Mouse (Mus musculus): ENCODE measurements around the gene Cluap1.

The Cluap1 gene

DNA sequence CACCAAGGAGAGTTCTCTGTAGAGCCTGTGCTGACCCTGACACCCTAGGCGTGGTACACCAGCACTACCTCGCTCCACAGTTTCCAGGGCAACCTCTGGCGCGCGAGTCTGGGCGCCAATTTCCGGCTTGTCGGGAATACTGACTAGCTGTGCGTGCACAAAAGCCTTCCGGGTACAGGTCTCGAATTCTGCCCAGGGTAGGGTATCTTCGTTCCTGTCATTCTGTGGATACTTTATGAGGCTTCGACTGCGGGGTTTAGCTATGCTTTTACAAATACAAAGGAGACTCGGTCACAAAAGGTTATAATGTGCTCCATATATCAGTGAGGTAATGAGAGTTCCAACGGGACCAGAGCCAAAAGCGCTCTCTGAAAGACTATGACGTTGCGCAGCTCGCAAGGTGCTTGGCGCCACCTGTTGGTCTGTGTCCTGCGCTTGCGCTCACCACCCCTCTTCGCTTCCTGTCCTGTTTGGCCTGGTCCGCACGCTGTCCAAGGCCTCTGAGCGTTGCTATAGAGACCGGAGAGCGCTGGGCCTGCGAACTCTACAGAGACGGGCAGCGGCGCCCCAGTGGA lies at the start of gene Cluap1, which contains the start of gene 1700037C18Rik:
Gene Cluap1, plus strand, starts transcription at position 265 of the 575 bp plus-strand sequence.
Gene 1700037C18Rik, minus strand, starts transcription at position 153 of the 575 bp plus-strand sequence.
- DNase-seq (ENCODE audit: low spot score): peak; percentile 92

DNA sequence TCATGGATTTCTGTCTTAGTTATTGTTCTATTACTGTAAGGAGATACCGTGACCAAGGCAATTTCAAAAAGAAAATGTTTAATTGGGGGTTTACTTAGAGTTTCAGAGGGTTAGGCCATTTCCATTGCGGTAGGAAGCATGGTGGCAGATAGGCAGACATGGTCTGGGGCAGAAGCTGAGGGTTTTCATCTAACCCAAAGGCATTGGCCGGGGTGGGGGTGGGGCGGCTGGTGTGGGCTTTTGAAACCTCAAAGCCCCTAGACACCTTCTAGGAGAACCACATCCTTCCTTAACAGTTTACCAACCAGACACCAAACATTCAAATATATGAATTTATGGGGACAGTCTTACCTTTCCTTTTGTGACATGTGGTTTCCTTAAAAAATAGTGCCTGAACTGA lies 49.3 kb upstream of the Cluap1 start:
- no peak for DNase-seq (ENCODE audit: low spot score)

DNA sequence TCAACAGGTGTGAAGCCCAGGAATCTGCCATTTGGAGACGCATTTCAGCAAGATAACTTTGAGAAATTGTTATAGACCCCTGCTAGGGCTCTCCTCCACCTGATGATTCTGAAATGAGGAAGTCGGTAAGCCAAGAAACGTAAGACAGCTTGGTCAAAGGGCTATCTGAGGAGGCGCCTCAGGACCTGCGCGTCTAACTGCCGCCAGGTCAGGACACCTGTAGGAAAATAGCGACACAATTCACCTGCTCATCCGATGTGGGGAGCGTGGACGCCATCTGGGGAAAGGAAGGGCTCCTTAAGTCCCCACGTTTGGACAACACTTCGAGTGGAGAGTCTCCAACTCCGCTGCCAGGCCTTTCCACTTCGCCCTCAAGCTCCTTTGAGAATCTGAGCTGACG lies 36.8 kb upstream of the Cluap1 start:
- no peak for DNase-seq (ENCODE audit: low spot score)

DNA sequence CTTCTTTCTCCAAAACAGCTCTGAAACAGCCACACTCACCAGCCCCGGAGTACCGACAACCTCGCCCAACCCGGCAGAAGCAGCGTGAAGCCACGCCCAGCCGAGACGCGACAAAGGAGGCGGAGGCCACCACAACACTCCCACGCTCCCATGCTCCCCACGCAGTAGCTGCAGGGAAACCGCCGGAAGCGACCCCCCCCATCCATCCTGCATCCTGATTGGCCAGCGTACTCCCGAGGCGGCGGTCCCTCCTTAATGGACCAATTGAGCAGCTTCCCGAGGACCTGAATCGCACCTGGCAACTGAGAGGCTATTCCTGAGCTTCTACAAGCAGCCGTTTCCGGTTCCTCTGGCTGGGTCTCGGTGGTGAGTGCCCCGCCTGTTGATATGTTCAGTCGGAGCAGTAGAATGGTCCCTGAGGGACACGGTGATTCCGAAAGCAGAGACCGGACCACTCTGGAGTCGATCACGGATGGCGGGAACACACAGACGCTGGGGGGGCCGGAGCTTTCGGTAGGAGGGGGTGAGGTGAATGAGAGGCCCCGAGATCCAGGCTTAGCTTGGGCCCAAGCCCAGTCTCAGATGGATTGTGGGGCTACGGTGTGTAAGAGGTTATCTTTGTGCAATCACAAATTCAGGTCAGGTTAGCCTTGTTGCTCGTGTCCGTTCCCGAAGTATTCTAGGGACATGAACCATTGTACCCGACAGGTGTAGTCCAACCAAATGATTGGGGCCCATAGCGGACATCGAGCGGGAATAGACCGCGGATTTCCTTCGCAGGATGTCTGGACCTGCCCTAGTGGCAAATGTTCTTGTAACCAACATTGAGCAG lies 36.2 kb upstream of the Cluap1 start, which contains the start of gene Naa60:
Gene Naa60, plus strand, starts transcription at position 160 of the 832 bp plus-strand sequence.
- DNase-seq (ENCODE audit: low spot score): peak; percentile 92

DNA sequence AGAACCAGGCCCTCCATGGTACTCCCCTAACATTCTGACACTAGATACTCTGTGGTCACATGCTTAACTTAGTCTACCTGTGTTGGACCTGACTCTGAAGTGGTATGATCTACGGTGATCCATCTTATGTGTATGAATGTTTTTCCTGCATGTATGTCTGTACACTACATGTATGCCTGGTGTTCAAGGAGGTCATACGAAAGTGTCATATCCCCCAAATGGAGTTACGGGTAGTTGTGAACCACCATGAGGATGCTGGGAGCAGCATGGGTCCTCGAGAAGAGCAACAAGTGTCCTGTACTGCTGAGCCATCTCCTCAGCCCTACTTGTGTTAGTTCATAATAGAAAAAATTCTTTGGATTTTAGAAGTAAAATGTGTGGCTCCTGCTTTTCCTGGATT lies 32.3 kb upstream of the Cluap1 start:
- no peak for DNase-seq (ENCODE audit: low spot score)

DNA sequence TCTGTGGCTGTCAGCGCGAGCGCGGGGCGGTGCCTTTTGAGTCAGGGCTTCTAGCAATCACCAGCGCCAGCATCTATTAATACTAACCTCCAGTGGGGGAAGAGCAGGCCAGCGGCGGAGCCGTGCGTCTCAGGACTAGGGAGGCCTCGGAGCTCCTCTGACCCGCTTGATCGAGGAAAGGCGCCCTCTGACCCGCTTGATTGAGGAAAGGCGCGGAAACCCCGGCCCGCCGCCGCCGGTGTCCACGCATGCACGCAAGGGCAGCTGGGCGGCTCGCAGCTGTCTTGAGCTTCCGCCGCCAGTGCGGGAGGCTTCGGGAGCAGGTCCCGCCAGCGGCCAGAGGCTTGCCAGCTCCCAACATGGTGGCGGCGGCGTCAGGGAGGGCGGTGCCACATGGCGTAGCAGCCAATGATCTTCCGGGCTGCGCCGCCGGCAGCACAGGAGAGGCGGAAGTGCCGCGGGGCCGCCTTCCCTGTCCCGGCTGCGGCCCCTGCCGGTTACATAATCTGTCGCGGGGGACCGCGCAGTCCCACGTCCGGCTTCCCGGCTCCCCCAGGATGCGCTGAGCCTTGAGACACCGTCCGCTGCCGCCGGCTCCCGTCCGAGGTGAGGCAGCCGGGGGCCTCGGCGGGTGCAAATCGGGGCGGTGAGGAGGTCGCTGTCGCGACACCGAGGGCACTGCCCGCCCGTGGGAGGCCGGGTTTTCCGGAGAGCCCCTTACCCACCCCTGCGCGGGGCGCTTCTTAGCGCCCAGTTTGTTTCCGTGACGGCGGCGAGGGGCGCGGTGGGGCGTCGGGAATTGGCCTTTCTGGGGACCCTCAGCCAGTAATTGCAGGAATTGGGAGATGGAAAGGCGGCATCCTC lies 24.2 kb upstream of the Cluap1 start, which contains the start of the genes Zfp597 and Gm20695:
Gene Zfp597, minus strand, starts transcription at position 361 of the 864 bp plus-strand sequence.
Gene Gm20695, plus strand, starts transcription at position 448 of the 864 bp plus-strand sequence.
- DNase-seq (ENCODE audit: low spot score): peak; percentile 91

DNA sequence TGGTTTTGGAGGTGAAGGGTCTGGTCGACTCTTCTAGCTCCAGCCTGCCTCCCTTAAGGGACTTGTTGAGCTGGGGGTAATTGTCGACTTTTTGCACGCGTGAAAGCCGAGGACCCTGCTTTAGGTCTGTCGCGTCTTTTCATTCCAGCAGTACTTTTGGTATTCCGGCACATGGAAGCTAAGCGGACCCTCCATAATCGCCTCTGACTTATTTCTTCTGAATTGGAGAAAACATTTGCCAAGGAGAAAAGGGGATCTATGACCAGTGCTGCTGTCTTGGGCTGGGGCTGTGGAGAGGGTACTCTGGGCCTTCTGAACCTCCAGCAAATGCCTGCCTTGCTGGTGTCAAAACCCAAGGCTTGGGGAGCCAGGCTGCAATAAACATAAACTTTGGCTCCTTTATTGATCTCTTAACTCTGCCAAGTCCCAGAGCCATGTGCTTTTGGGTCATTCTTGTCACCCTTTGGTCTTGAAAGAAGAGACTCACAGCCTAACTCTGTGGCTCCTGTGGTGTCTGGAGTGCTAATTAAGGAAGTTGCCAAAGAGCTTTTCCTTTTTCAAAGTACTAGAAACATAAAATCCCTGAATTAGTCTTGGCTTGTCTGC lies 23.4 kb upstream of the Cluap1 start:
- no peak for DNase-seq (ENCODE audit: low spot score)

DNA sequence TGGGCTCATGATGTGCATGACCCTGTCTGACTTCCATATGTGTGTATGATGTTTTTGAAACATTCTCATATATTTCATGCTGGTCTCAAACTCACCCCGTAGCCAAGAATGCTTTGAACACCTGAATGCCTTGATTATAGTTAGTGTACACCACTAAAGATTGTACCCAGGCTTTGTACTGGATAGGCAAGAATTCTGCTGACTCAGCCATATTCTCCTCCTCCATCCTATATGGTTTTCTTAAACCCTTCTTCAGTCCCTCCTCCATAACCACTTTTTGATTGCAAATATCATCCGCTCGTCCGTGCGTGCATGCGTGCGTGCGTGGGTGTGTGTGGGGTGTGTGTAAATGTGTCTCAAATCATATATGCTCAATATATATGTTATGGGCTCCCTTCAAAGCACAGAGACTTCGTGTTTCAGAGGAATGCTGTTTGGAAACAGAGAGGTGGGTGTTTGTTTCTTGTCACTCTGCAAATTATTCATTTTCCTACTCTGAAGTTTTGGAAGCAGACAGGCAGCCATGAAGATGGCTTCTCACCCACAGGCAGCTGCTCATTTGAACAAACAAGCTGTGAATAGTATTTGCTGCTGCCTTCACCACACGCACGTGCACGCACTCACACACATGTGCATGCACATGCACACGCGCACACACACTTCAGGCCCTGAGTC lies 16.8 kb upstream of the Cluap1 start:
- DNase-seq (ENCODE audit: low spot score): no peak

DNA sequence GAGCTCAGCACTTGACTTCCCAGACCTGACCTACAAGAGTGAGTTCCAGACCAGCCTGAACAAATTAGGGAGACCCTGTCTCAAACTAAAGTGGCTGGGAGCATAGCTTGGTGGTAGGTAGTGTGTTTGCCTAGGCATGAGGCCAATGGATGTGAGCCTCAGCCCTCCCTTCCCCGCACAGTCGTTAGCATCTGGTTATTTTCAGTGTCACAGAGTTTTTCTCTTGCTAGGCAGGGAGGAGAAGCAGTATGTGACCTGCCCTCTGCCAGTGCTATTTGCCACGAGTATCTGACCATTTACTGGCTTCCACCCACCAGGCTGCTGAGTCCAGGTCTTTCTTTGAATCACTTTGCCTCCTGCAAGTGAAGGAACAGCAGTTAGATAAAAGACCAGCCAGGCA lies 14.9 kb upstream of the Cluap1 start:
- no peak for DNase-seq (ENCODE audit: low spot score)

DNA sequence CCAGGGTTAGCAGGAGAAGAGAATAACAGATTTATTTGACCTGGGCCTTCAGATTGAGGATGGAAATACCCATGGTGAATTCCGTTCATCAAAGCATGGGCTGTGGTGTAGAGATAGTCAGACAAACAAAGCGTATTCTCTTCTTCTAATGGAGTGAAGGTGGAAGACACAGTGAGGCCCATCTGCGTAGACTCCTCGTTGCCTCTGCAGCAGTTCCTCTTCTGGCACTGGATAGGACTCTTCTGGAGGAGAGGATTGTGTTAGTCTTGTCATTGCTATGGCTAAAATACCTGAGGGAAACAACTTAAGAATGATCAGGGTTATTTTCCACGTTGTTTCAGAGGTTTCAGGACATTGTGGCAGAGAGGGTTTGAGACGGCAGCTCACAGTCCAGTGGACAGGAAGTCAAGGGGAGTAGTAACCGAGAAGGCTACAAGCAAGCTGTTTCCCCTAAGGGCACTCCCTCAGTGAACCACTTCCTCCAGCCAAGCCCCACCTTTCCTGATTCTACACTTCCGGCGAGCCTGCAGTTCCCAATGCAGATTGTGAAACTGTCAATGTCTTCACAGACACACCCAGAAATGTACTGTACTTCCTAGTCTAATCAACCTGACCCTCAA lies 13.3 kb upstream of the Cluap1 start:
- no peak for DNase-seq (ENCODE audit: low spot score)

DNA sequence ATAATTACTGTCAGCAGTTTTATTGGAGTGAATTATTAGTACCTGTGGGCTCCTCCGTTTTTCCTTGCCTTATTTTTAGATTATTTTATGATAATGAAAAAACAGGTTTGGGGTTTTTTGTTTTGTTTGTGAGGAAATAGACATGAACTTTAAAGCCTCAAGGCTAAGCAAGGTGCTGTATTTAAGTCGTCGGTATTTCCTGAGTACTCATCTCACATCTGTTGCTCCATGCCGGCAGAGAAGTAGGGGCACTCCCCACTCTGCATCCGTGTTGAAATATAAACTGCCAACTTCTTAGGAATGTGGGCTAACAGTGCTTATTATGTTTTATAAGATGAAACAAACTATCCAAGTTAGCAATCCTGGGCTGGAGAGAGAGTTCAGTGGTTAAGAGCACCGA lies 12.6 kb upstream of the Cluap1 start:
- no peak for DNase-seq (ENCODE audit: low spot score)

DNA sequence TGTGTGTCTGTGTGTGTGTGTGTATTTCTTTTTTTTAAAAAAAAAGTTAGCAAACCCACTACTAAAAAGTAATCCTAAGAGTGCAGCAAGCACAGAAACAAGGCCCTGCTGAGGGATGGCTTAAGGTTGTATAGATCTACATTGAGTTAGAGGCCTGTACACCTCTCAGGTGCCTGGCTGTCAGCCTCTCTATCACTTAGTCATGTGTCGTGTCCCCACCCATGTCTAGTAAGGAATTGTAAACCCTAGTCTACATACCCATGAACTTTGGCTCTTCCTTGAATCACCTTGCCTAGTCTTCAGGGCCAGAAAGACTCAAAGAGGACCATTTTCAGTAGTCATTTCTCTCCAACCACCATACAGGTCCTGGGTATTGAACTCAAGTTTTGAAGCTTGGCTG lies 12.0 kb upstream of the Cluap1 start:
- DNase-seq (ENCODE audit: low spot score): no peak

DNA sequence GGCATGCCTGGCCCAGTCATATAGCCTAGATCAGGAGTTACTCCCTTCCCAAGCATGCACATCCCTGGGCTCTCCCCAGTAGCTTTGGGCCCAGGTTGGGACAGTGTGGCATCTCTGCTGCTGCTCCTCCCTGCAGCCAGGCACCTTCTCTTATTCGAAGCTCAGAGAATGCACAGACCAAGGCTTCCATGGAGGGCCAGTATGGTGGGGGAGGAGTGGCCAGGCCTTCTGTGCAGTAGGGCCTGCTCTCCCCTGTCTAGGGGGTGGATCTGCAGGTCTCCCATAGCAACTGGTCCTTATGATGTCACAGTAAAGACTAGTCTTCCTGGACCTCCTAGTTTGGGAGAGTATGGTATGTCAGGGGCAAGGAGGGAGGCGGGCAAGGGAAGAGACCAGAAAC lies 1.1 kb upstream of the Cluap1 start:
- DNase-seq (ENCODE audit: low spot score): no peak

DNA sequence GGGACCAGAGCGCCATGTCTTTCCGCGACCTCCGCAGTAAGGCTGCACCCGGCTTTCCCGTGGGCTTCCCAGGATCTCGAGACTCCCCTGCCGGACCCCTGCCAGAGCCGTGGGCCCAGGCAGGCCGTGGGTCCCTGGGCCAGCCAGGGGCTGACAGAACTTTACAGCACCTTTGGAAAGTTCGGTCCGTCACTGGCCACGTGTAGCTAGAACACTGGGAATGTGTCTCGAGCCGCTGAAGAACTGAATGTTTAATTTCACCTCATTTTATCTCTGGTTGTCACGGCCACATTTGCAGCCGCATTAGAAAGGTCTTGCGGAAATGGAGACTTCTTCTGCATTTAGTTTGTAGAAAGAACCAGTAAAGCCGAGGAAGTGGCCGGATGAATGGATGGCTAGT lies 517 bp downstream of the Cluap1 start:
- no peak for DNase-seq (ENCODE audit: low spot score)

DNA sequence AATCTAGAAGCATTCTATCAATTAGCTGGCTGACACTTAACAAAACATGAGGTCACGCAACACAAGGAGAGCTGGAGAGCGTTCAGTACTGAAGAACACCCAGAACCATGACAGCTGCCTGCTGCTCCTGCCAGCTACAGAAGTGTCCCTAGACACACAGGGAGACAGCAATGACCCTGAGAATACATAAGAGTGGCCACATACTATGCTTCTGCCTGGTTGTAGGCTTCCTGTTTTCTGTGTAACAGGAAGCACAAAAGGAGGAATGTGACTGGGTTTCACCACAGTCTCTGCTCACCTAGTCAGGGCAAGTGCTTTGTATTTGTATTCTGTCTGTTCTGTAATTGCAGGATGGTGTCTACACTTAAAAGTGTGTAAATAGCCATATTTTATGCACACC lies 12.2 kb downstream of the Cluap1 start:
- no peak for DNase-seq (ENCODE audit: low spot score)

DNA sequence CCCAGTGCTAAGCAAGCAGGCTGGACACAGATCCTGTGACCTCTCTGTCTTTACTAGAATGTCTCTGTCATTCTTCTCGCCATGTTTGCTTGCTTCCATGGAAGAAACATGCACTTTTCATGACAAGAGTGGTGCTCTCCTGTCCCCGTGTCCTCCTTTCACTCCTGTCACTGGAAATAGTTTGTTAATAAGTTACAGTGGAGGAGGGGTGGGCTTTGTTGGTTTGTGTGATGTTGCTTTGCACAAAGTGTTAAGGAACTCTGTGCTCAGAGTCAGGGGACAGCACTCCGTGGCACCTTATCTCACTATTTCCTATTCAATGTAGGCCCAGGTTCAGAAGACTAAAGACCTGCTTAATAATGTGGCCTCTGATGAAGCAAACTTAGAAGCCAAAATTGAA lies 14.9 kb downstream of the Cluap1 start:
- DNase-seq (ENCODE audit: low spot score): no peak

DNA sequence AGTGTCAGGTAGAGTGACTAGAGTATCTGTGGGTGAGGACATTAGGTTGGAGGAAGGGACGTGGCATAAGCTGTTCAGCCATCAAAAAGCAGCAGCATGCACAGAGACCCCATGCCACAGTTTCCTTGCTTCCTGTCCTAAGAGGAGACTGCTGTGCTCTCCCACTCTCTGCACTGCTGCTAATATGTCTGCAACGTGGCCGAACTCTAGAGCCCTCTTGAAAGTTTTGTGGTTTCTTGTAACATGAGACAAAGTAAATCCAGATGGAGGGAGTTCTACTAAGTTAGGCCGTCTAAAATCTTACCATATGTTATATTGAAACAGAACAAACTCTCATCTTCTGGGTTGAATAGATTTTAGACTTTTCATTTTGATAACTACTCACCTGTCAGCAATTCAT lies 15.4 kb downstream of the Cluap1 start:
- no peak for DNase-seq (ENCODE audit: low spot score)

DNA sequence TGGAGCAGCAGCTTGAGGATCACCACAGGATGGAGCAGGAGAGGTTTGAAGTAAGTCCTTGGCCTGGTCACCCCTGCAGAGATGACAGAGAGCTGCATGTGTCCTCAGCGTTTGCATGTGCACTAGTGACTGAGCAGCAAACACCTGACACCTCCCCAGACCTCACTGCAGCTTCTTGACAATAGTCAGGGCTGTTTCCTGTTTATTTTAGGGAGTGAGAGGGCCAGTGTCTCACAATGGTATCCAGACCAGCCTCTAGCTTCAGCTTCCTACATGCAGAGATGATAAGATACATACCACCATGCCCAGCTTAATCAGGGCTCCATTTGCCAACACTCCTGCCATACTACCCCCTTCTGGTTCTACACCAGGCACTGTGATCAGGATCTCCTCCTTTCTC lies 20.0 kb downstream of the Cluap1 start:
- no peak for DNase-seq (ENCODE audit: low spot score)

DNA sequence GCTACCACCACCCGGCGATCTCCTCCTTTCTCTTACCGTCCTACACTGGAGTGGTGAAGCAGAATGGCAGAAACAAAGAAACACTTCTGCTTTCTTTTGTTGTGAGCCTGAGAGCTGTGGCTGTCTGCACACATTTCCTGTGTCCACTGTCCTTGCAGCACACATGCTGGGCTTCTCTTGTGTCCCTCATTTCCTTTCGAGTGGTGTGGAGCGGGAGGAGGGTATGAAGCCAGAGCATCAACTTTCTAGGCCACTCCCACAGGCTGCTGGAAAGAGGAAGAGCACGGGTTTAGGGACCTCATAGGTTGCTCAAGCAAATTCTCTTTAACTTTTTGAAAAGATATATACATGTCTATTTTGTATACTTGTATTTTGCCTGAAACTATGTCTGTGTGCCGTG lies 20.6 kb downstream of the Cluap1 start:
- no peak for DNase-seq (ENCODE audit: low spot score)

DNA sequence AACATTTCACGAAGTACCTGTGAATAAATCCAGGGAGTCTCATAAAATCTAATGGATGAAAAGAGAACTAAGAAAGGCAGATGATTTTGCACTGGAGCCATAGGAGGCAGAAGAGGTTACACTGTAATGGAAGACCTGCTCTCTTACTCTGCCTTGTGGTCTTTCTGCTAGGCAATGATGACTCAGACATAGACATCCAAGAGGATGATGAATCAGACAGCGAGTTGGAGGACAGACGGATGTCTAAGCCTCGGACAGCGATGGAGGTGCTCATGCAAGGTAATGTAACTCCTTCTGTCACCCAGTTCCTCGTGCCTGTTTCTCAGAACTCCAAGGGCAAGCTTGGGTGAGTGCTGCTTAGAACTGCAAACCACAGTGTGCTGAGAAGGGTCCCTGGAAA lies 24.9 kb downstream of the Cluap1 start:
- DNase-seq (ENCODE audit: low spot score): no peak

DNA sequence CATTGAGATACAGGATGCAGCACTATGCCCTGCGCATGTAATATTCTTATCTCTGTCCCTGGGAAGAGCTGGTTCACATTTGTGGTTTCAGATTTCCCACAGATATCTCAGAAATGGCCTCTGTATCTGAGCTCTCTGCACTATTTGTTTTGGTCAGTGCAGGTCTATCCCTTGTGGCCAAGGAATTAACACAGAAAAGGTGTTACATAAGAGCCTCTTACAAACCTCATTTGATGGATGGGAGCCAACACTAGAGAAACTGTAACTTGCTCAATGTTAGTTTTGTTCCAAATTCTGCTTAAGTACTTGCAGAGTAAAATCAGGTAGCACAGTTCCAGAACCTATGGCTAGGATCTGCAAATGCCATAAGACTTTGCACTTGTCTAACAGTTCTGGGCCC lies 25.5 kb downstream of the Cluap1 start:
- no peak for DNase-seq (ENCODE audit: low spot score)

Data from ovary, adult 18-20 months (tissue).